Mouse (Mus musculus) lung, postnatal 0 days (tissue): ENCODE data around the gene Pdk1.

Experiments
- CTCF ChIP-seq: IDR thresholded peaks from 2 replicates; pipeline ENCODE4 v1.5.1; 2016; ENCODE audit warnings: antibody characterized with exemption, mild to moderate bottlenecking
- EP300 ChIP-seq: IDR thresholded peaks from 2 replicates; pipeline ENCODE4 v1.6.1; 2016; ENCODE audit warnings: antibody characterized with exemption, mild to moderate bottlenecking, control low read depth

DNA sequence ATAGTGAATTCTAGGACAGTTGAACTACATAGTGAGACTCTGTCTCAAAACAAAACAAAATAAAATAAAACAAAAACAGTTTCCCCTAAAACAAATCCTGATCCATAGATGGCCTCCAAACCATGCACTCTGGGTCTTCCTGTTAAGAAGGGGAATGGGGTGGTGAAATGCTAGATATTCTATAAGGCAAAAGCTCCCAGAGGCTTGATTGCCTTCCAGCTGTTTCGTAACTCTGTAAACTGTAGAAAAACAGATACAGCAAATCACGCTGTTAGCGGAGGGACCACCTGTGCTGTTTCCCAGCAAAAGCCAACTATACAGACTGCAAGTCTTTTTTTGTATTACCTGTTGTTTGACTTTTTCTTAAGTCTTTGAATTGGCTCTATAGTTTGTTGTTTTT is 6.0 kb upstream of the Pdk1 start:
- no peak for TF ChIP-seq EP300
- no peak for TF ChIP-seq CTCF
